Mouse (Mus musculus): Measurements from ENCODE around the gene Morn1.

Morn1 gene

DNA sequence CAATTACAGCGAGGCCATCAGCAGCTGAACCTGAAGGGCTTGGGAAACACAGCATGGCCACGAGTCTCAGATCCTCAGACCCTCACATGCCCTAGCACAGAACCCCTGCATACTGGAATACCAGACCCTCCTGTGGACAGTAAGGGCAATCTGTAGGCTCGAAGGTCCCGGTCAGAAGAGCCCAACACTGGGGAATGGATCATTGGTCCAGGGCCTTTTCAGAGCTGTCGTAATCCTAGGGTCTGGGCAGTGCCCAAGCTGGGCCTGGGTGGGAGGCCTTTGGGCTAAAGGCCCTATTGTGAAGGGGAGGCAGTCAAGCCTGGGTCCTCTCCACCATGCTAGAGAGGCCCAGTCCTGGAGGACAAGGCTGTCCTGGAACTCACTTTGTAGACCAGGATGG lies 56.5 kb downstream of the Morn1 start:
- no peak for DNase-seq

GRCm38 (mm10) chr4:155143411-155143810 lies 57.0 kb downstream of the Morn1 start:
- no peak for DNase-seq

DNA sequence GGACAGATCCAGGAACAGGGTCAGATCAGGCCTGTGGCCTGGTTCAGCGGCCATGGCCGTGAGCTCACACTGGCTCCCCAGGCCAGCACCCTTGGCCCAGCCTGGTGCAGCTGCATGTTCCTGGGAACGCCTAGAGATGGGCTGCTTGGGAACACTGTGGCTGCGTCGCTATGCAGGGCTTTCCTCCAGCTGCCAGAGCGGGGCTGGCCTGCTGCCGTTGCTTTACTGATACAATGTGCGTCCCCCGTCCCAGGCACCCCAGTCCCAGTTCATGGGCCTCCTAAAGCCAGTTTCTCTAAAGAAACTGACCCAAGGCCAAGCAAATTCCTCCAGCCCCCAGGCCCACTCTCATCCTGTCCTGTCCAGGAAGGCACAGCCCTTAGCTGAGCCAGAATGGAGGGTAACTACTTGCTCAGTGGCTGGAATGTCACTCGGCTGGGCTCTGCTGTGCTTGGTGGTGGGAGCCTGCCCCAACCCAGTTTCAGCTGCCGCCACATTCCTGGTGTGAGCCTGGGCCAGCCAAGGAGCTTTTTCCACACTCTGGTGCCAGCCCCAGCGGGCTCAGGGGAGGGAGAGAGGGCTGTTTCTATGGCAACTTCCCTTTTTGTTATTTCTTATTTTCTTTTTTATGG lies 57.6 kb downstream of the Morn1 start:
- DNase-seq, result no peak

DNA sequence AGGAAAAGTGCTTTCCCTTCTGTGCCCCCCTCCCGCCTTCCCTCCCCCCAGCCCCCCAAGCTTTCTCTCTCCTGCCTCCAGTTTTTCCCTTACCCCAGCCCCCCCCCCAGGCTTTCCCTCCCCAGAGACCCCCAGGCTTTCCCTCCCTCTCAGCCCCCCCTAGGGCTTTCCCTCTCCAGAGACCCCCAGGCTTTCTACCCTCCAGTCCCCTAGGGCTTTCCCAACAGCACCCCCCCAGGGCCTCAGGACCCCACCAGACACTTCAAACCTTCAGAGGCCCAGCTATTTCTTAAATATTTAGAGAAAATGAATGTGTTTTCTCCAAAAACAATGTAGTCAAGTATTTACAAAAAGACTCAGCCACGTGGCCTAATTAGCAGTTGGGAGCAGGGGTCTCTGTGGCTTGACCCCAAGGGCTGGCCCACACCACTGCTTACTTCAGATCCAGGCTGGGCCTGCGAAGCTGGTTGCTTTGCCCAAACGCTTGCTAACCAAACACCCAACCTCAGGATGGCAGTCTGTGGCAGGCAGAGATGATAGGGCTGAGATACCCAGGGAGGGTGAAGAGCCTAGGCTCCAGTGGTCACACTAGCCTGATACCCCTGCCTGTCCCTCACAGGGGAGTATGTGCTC lies 58.3 kb downstream of the Morn1 start:
- DNase-seq, result no peak

- no peak for DNase-seq
Observed at GRCm38 (mm10) chr4:155146107-155146823, 59.9 kb downstream of the Morn1 start.

- DNase-seq, result no peak
Observed at GRCm38 (mm10) chr4:155148453-155148852, 62.1 kb downstream of the Morn1 start.

GRCm38 (mm10) chr4:155148910-155149698 lies 62.7 kb downstream of the Morn1 start:
- DNase-seq, result no peak

GRCm38 (mm10) chr4:155149941-155150275 lies 63.5 kb downstream of the Morn1 start:
- DNase-seq, result no peak

GRCm38 (mm10) chr4:155150276-155151113 lies 64.1 kb downstream of the Morn1 start:
- peak; percentile 81 to 84 for DNase-seq

DNA sequence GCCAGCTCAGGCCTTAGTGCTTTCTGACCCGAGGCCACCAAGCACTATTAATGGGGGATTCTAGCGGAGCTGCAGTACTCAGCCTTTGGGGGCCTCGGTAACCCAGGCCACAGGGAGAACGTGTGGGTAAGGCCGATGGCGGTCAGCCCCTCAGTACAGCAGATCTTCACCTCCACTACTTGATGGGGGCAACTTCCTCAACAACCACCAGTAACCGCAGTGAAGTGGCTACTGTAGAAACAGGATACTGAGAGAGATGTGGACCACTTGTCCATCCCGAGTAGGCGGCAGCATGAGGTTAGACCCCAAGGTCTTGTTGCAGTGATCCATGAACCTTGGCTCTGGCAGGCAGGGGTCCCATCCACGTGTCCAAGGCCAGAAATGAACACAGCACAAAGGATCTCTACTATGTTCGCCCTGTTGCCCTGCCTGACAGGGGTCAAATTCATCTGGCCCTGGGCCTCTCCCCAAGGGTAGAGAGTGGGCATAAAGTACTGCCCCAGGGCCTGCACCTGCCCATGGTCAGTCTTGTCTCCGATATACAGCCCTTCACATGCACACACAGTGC lies 64.9 kb downstream of the Morn1 start:
- no peak for DNase-seq

DNA sequence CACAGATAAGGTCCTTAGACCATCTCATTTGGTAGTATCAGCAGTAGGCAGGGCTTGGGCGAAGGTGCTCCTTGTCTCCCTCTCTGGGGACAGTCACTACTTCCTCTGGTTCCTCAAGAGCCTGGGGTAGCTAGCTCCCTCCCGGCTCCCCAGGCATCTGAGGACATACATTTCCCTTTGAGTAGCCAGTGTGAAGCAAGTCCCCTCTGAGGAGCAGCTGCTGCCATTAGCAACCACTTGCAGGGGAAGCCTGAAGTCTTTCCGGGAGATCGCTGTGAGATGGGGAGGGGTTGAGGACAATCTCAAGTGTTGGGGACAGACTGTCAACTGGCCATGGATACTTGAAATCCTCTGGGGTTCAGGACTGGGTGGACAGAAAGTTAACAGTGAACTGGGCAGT lies 65.5 kb downstream of the Morn1 start:
- no peak for DNase-seq

DNA sequence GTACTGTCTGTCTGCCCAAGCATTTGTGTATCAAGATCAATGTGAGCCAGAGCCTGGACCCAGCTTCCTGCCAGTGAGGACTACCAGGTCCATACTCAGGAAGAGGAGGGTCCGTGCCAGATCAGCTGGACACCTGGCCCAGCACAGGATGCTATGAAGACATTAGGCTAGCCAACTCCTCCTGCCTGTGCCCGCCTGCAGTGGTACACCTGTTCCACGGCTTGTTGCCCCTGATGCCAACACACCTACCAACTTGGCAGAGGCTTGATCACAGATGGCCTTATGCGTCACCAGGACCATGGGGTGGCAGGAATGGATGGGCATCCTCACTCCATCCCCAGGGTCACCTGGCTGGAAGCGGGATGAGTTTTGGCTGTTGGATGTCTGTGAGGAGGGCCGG lies 66.1 kb downstream of the Morn1 start:
- DNase-seq, result no peak

GRCm38 (mm10) chr4:155153389-155154072 lies 67.2 kb downstream of the Morn1 start:
- no peak for DNase-seq

- DNase-seq, result no peak
Observed at GRCm38 (mm10) chr4:155154986-155155385, 68.6 kb downstream of the Morn1 start.

- DNase-seq, result no peak
Observed at GRCm38 (mm10) chr4:155156734-155157133, 70.4 kb downstream of the Morn1 start.

DNA sequence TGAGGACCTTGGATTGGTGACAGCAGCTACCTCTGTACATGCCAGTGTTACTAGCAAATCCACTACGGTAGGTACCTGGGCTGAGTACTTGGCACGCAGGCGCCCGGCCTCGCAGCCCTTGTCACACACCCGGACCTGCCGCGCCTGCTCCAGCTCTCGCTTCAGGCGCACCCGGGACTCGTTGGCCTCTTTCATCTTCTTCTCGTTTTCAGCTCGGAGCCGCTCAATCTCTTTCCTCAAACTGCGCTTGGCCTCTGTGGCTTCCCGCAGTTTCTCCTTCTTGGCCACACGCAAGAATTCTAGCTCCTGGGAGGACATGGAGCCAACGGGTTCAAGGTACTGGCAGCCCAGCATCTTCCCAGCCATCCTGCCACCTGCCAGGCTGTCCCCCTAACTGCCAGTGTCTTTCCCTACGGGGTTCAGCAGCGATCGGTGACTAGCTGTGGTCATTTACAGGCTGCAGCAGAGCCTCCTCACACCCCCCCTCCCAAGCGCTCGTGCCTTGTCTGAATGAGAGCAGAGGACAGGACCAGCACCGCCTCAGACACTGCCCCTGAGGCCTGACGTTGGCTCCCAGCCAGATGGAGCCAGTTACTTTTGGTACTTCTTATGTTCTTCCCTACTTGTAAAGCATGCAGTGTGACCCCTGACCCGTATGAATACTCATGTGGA lies 71.6 kb downstream of the Morn1 start:
- no peak for DNase-seq

- DNase-seq, result no peak
Observed at GRCm38 (mm10) chr4:155158543-155158917, 72.2 kb downstream of the Morn1 start.

GRCm38 (mm10) chr4:155162433-155163319 lies 76.3 kb downstream of the Morn1 start:
- peak; percentile 77 to 90 for DNase-seq

DNA sequence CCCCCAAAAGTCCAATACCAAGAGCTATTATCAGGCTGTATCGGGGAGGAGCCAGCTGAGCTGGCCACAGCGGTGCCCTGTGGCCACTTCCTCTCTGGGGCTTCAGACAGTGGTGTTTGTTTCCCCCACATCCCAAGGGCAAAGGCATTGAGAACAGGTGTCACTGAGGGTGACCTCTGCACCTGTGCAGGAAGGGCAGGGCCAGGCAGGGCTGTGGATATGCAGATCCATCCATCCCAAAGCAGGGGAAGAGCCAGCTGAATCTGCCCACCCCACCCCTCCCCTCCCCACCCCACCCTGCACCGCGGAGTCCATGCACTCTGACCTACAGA lies 76.9 kb downstream of the Morn1 start:
- DNase-seq, result no peak

DNA sequence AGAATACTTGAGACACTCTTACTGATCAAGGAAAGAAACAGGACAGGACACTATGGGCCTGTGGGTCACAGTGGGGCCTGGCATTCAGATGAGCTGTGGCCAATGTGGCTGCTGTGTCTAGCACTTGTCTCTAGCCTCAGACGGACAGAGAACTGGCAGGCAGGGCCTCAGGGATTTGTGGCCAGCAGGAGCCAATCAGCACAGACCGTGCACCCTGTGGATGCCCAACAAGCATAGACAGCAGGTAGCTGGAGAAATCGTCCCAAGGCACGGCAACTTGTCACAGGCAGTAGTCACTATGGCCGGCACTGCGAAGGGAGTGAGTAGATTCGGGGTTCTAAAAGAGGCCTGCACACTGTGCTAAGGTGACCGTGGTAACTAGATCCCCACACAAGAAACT lies 77.3 kb downstream of the Morn1 start:
- no peak for DNase-seq

Measured in thymus, adult 18-20 months (tissue).